Mouse (Mus musculus): Measurements from ENCODE around the gene Tgfbr2.

DNA sequence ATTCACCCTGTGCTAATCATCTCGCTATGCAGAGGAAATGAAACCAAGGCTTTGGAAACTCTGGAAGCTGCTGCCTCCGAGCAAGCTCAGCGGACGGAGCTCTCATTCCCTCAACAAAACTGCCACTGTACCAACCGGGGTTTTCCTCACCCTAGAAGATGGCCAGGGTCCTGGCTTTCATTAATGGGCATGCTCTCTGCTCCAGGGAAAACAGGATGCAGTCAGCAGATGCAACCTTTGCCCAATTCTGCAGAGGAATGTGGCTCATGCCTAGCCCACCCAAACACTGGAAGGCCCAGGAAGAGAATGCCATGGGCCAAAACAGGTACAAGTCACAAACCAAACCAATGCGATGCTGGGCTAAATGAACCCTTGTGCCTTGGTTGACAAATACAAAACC is 8.8 kb downstream of the Tgfbr2 start:
- TF ChIP-seq CTCF (IDR thresholded peaks at IDR 0.05; ENCODE audit: extremely low read depth, insufficient read depth, low read length) (no peak), POLR2A (IDR thresholded peaks at IDR 0.05; ENCODE audit: extremely low read depth, insufficient read depth, low read length) (no peak)

All from cortical plate, adult 2 months (tissue).